In genomic region chr1:89467321-89468069, GRCm38 (mm10) we compare ENCODE assay signal across 8 mouse cellular contexts. TPM values are rescaled to one million over a fixed set of nuclear protein-coding genes. Genes with fewer than 3 reads are reported as not detected.
DNase-seq lines count a peak whose midpoint lies in the region; ATAC-seq and TF ChIP-seq lines count a peak whose summit lies in the region.

No protein-coding gene starts in this region.

- no peak for TF ChIP-seq POLR2A in lung, adult 2 months (IDR thresholded peaks at IDR 0.05; ENCODE audit: borderline replicate concordance, extremely low read depth, low read depth, low read length)

- H3K4me3 ChIP-seq in gastrocnemius, adult 2 months = no peak overlapping the region
- no peak overlapping the region for H3K4me3 ChIP-seq in hindbrain, embryonic 15.5 days
- H3K4me3 ChIP-seq in lung, adult 2 months (replicated peaks; ENCODE audit: extremely low read depth, low read depth, low read length) = no peak overlapping the region
- H3K4me3 ChIP-seq in stomach, embryonic 15.5 days (replicated peaks) = no peak overlapping the region

- no peak overlapping the region; the same call in 1 of the 2 replicates for H3K27ac ChIP-seq in gastrocnemius, adult 2 months
- no peak overlapping the region for H3K27ac ChIP-seq in hindbrain, embryonic 15.5 days (replicated peaks)
- peak overlapping the region; percentile 55 for H3K27ac ChIP-seq in stomach, embryonic 15.5 days

- H3K4me1 ChIP-seq in hindbrain, embryonic 15.5 days (replicated peaks) = peaks cover 65% of the 10 kb centered on the region
- peaks cover 25% of the 10 kb centered on the region for H3K4me1 ChIP-seq in lung, adult 2 months (ENCODE audit: control insufficient read depth, insufficient read depth, low read length)
- peaks cover 49% of the 10 kb centered on the region for H3K4me1 ChIP-seq in stomach, embryonic 15.5 days

- WGBS in hindbrain, embryonic 15.5 days = 29% methylated on average over 6 of the region's 6 CpGs
- WGBS in lung, adult 2 months = 23% methylated on average over 6 of the region's 6 CpGs
- WGBS in stomach, embryonic 15.5 days = 22% methylated on average over 6 of the region's 6 CpGs

- no peaks in the 10 kb centered on the region for H3K27me3 ChIP-seq in hindbrain, embryonic 15.5 days
- H3K27me3 ChIP-seq in stomach, embryonic 15.5 days (replicated peaks) = no peaks in the 10 kb centered on the region

- peak; percentile 42 for DNase-seq in gastrocnemius, adult 2 months
- no peak for DNase-seq in gastrocnemius, postnatal 4 days (ENCODE audit: low spot score in 2 of 2)
- DNase-seq in embryo, embryonic 11 days = peak; percentile 50
- DNase-seq in lung, adult 2 months = peak; percentile 41
- no peak for DNase-seq in spleen, postnatal 4 days (ENCODE audit: low spot score in 2 of 2)
- DNase-seq in gastrocnemius, adult 18-20 months (ENCODE audit: low spot score) = no peak

- intact Hi-C loops in gastrocnemius, adult 2 months (cut with DNase I) = no loop called here

- no peak overlapping the region for H3K9ac ChIP-seq in hindbrain, embryonic 15.5 days
- no peak overlapping the region for H3K9ac ChIP-seq in stomach, embryonic 15.5 days

- TF ChIP-seq CTCF in gastrocnemius, adult 2 months (IDR thresholded peaks at IDR 0.05) = no peak
- TF ChIP-seq CTCF in lung, adult 2 months (IDR thresholded peaks at IDR 0.05; ENCODE audit: insufficient read depth, low read length) = no peak

- H3K4me2 ChIP-seq in hindbrain, embryonic 15.5 days = no peak overlapping the region
- H3K4me2 ChIP-seq in stomach, embryonic 15.5 days = no peak overlapping the region; the same call in 1 of the 2 replicates

- ATAC-seq in hindbrain, embryonic 15.5 days (ENCODE audit: low FRiP score, low read depth) = peak; percentile 31; the same call in 1 of the 2 replicates
- ATAC-seq in stomach, embryonic 15.5 days (ENCODE audit: insufficient read depth, low FRiP score, low read depth) = peak; percentile 80

- H3K9me3 ChIP-seq in hindbrain, embryonic 15.5 days = no peaks in the 10 kb centered on the region
- no peaks in the 10 kb centered on the region for H3K9me3 ChIP-seq in stomach, embryonic 15.5 days

- no peaks in the 10 kb centered on the region for H3K36me3 ChIP-seq in hindbrain, embryonic 15.5 days
- H3K36me3 ChIP-seq in stomach, embryonic 15.5 days = no peaks in the 10 kb centered on the region

RNA-seq across cellular contexts. Expression of gene Agap1, which starts 12.9 kb away (rescaled TPM):
- 10 to 100 TPM; 22.8 to 24.2 TPM for total RNA-seq in gastrocnemius, adult 2 months (2021)
- 10 to 100 TPM; 83.4 to 86.1 TPM for total RNA-seq in gastrocnemius, postnatal 4 days (2021)
- 49.8 and 50.0 TPM in 2 replicates for polyA plus RNA-seq in hindbrain, embryonic 15.5 days (2015; fragmentation: Nextera tagmentation; extraction: Ambion mirVana)
- polyA plus RNA-seq in lung, adult 2 months (2012; rRNA removed) = 24.1 and 28.0 TPM in 2 replicates
- polyA plus RNA-seq in stomach, embryonic 15.5 days (2015; fragmentation: Nextera tagmentation; extraction: Ambion mirVana) = 9.3 and 10.6 TPM in 2 replicates
- 10 to 100 TPM; 18.9 to 20.6 TPM for total RNA-seq in gastrocnemius, adult 18-20 months (2021)

Comparison
In these comparisons a context has a peak if more than half of its experiments do, and no peak if none do; other contexts are left out.
1. DNase-seq: peak in gastrocnemius, adult 2 months (single experiment), embryo, embryonic 11 days (single experiment) and lung, adult 2 months (single experiment); none in gastrocnemius, postnatal 4 days (0 of 2), spleen, postnatal 4 days (0 of 2) and gastrocnemius, adult 18-20 months (single experiment).